Mouse (Mus musculus) spleen, adult 10 weeks (tissue): ENCODE measurements around the gene Plekha3. TPM values are rescaled to one million over a fixed set of nuclear protein-coding genes. Genes with fewer than 3 reads are reported as not detected.

Experiments used
- polyA plus RNA-seq: library from polyadenylated mRNA; stranded (reverse); fragments of 350-450 nt; fragmentation: Illumina TruSeq; extraction: RNeasy Lipid Tissue Mini Kit (QIAGEN cat#74804); gene quantifications from one replicate; pipeline ENCODE4 v1.2.3, GENCODE M21; 2015; ENCODE audit warnings: low replicate concordance; ENCODE audit not compliant: insufficient read depth

The Plekha3 gene
- 41.8 TPM for polyA plus RNA-seq

GRCm38 (mm10) chr2:76674725-76675427, at the start of gene Plekha3:
Gene Plekha3, plus strand, starts transcription at chr2:76675281.

GRCm38 (mm10) chr2:76647883-76648570, 27.1 kb upstream of the Plekha3 start, which contains the start of the genes Prkra and Pjvk:
Gene Prkra, minus strand, starts transcription at chr2:76648015.
Gene Pjvk, plus strand, starts transcription at chr2:76648476.

GRCm38 (mm10) chr2:76672966-76673392, 2.1 kb upstream of the Plekha3 start, which contains the start of gene Fkbp7:
Gene Fkbp7, minus strand, starts transcription at chr2:76673116.

Other genes starting within 250 kb of the Plekha3 start
- gene Prkra, start 27.3 kb upstream of the Plekha3 start, polyA plus RNA-seq, result 21.8 TPM
- gene Pjvk, start 26.8 kb upstream of the Plekha3 start, polyA plus RNA-seq, result 0.47 TPM
- gene Fkbp7, start 2.2 kb upstream of the Plekha3 start, polyA plus RNA-seq, result 25.0 TPM